Mouse (Mus musculus): ENCODE results near the gene Nr1d1. TPM values are rescaled to one million over a fixed set of nuclear protein-coding genes. Genes with fewer than 3 reads are reported as not detected.

The Nr1d1 gene
- polyA plus RNA-seq, 1 experiment from 2014 or later: 3.9 TPM

GRCm38 (mm10) chr11:98789824-98790223 lies 14.7 kb upstream of the Nr1d1 start:
- Histone ChIP-seq H3K36me3 (ENCODE audit: control insufficient read depth, insufficient read depth, low read length) (no peaks in the 10 kb centered on the region), H3K4me2 (ENCODE audit: low read depth, low read length) (peak overlapping the region; percentile 78), H3K27ac (ENCODE audit: low read depth, low read length) (no peak overlapping the region), H3K27me3 (ENCODE audit: control insufficient read depth, insufficient read depth, low read length) (no peaks in the 10 kb centered on the region), H3K9ac (replicated peaks; ENCODE audit: low read depth, low read length) (no peak overlapping the region), H3K9me3 (ENCODE audit: control insufficient read depth, low read length) (no peaks in the 10 kb centered on the region), H3K4me1 (ENCODE audit: control insufficient read depth, insufficient read depth, low read length) (peaks cover 15% of the 10 kb centered on the region), H3K4me3 (ENCODE audit: low read depth, low read length) (no peak overlapping the region; the same call in 1 of the 2 replicates)
- no peak for ATAC-seq (ENCODE audit: low read depth)
- WGBS: 46% methylated on average over 5 of the region's 5 CpGs

GRCm38 (mm10) chr11:98789219-98789807 lies 14.2 kb upstream of the Nr1d1 start:
- Histone ChIP-seq H3K27ac (ENCODE audit: low read depth, low read length) (no peak overlapping the region), H3K4me2 (ENCODE audit: low read depth, low read length) (peak overlapping the region; percentile 78), H3K36me3 (ENCODE audit: control insufficient read depth, insufficient read depth, low read length) (no peaks in the 10 kb centered on the region), H3K4me1 (ENCODE audit: control insufficient read depth, insufficient read depth, low read length) (peaks cover 15% of the 10 kb centered on the region), H3K9me3 (ENCODE audit: control insufficient read depth, low read length) (no peaks in the 10 kb centered on the region), H3K27me3 (ENCODE audit: control insufficient read depth, insufficient read depth, low read length) (no peaks in the 10 kb centered on the region), H3K9ac (replicated peaks; ENCODE audit: low read depth, low read length) (0 out of 2 replicates have a peak overlapping the region, but pooled peaks have one; percentile 37), H3K4me3 (ENCODE audit: low read depth, low read length) (peak overlapping the region; percentile 29)
- ATAC-seq (ENCODE audit: low read depth): peak; percentile 23; the same call in 1 of the 2 replicates
- WGBS: 2% methylated on average over 25 of the region's 25 CpGs

- Histone ChIP-seq H3K9ac (replicated peaks; ENCODE audit: low read depth, low read length) (no peak overlapping the region), H3K9me3 (ENCODE audit: control insufficient read depth, low read length) (no peaks in the 10 kb centered on the region), H3K4me3 (ENCODE audit: low read depth, low read length) (peak overlapping the region; percentile 29; the same call in 1 of the 2 replicates), H3K27ac (ENCODE audit: low read depth, low read length) (peak overlapping the region; percentile 12; the same call in 1 of the 2 replicates), H3K4me2 (ENCODE audit: low read depth, low read length) (peak overlapping the region; percentile 78), H3K27me3 (ENCODE audit: control insufficient read depth, insufficient read depth, low read length) (no peaks in the 10 kb centered on the region), H3K4me1 (ENCODE audit: control insufficient read depth, insufficient read depth, low read length) (peaks cover 13% of the 10 kb centered on the region), H3K36me3 (ENCODE audit: control insufficient read depth, insufficient read depth, low read length) (no peaks in the 10 kb centered on the region)
- peak; percentile 70; the same call in 1 of the 2 replicates for ATAC-seq (ENCODE audit: low read depth)
- 13% methylated on average over 18 of the region's 18 CpGs for WGBS
These were observed 13.6 kb upstream of the Nr1d1 start for GRCm38 (mm10) chr11:98788550-98789218.

GRCm38 (mm10) chr11:98788139-98788538 lies 13.0 kb upstream of the Nr1d1 start:
- Histone ChIP-seq H3K9me3 (ENCODE audit: control insufficient read depth, low read length) (no peaks in the 10 kb centered on the region), H3K27ac (ENCODE audit: low read depth, low read length) (peak overlapping the region; percentile 12; the same call in 1 of the 2 replicates), H3K9ac (replicated peaks; ENCODE audit: low read depth, low read length) (no peak overlapping the region), H3K4me2 (ENCODE audit: low read depth, low read length) (peak overlapping the region; percentile 78; the same call in 1 of the 2 replicates), H3K4me3 (ENCODE audit: low read depth, low read length) (no peak overlapping the region), H3K36me3 (ENCODE audit: control insufficient read depth, insufficient read depth, low read length) (no peaks in the 10 kb centered on the region; the same call in 1 of the 2 replicates), H3K27me3 (ENCODE audit: control insufficient read depth, insufficient read depth, low read length) (no peaks in the 10 kb centered on the region), H3K4me1 (ENCODE audit: control insufficient read depth, insufficient read depth, low read length) (peaks cover 16% of the 10 kb centered on the region; the same call in 1 of the 2 replicates)
- WGBS: 92% methylated on average over 5 of the region's 5 CpGs
- ATAC-seq (ENCODE audit: low read depth): no peak

- H3K4me2 ChIP-seq (ENCODE audit: low read depth, low read length): no peak overlapping the region
- no peaks in the 10 kb centered on the region for H3K9me3 ChIP-seq (ENCODE audit: control insufficient read depth, low read length)
- no peak overlapping the region for H3K9ac ChIP-seq (replicated peaks; ENCODE audit: low read depth, low read length)
- no peaks in the 10 kb centered on the region; the same call in 1 of the 2 replicates for H3K36me3 ChIP-seq (ENCODE audit: control insufficient read depth, insufficient read depth, low read length)
- no peak overlapping the region for H3K4me3 ChIP-seq (ENCODE audit: low read depth, low read length)
- no peak overlapping the region for H3K27ac ChIP-seq (ENCODE audit: low read depth, low read length)
- peaks cover 21% of the 10 kb centered on the region; the same call in 1 of the 2 replicates for H3K4me1 ChIP-seq (ENCODE audit: control insufficient read depth, insufficient read depth, low read length)
- whole genome bisulfite sequencing: 91% methylated on average over 1 of the region's 1 CpGs
- ATAC-seq (ENCODE audit: low read depth): no peak
- H3K27me3 ChIP-seq (ENCODE audit: control insufficient read depth, insufficient read depth, low read length): no peaks in the 10 kb centered on the region
These were observed 12.6 kb upstream of the Nr1d1 start for GRCm38 (mm10) chr11:98787691-98788090.

GRCm38 (mm10) chr11:98787229-98787628 lies 12.1 kb upstream of the Nr1d1 start:
- Histone ChIP-seq H3K9ac (replicated peaks; ENCODE audit: low read depth, low read length) (no peak overlapping the region), H3K27ac (ENCODE audit: low read depth, low read length) (no peak overlapping the region), H3K4me3 (ENCODE audit: low read depth, low read length) (no peak overlapping the region), H3K4me1 (ENCODE audit: control insufficient read depth, insufficient read depth, low read length) (peaks cover 25% of the 10 kb centered on the region; the same call in 1 of the 2 replicates), H3K4me2 (ENCODE audit: low read depth, low read length) (no peak overlapping the region), H3K36me3 (ENCODE audit: control insufficient read depth, insufficient read depth, low read length) (no peaks in the 10 kb centered on the region; the same call in 1 of the 2 replicates), H3K9me3 (ENCODE audit: control insufficient read depth, low read length) (no peaks in the 10 kb centered on the region), H3K27me3 (ENCODE audit: control insufficient read depth, insufficient read depth, low read length) (no peaks in the 10 kb centered on the region)
- 33% methylated on average over 7 of the region's 7 CpGs for WGBS
- ATAC-seq (ENCODE audit: low read depth): no peak

GRCm38 (mm10) chr11:98786359-98787214 lies 11.5 kb upstream of the Nr1d1 start:
- no peak overlapping the region for H3K9ac ChIP-seq (replicated peaks; ENCODE audit: low read depth, low read length)
- no peaks in the 10 kb centered on the region for H3K27me3 ChIP-seq (ENCODE audit: control insufficient read depth, insufficient read depth, low read length)
- ATAC-seq (ENCODE audit: low read depth): peak; percentile 61
- H3K27ac ChIP-seq (ENCODE audit: low read depth, low read length): peak overlapping the region; percentile 77
- no peak overlapping the region for H3K4me3 ChIP-seq (ENCODE audit: low read depth, low read length)
- no peaks in the 10 kb centered on the region for H3K9me3 ChIP-seq (ENCODE audit: control insufficient read depth, low read length)
- H3K4me1 ChIP-seq (ENCODE audit: control insufficient read depth, insufficient read depth, low read length): peaks cover 32% of the 10 kb centered on the region; the same call in 1 of the 2 replicates
- 3% methylated on average over 14 of the region's 15 CpGs for WGBS
- no peaks in the 10 kb centered on the region; the same call in 1 of the 2 replicates for H3K36me3 ChIP-seq (ENCODE audit: control insufficient read depth, insufficient read depth, low read length)
- H3K4me2 ChIP-seq (ENCODE audit: low read depth, low read length): peak overlapping the region; percentile 38

- Histone ChIP-seq H3K27me3 (ENCODE audit: control insufficient read depth, insufficient read depth, low read length) (no peaks in the 10 kb centered on the region), H3K4me1 (ENCODE audit: control insufficient read depth, insufficient read depth, low read length) (peaks cover 33% of the 10 kb centered on the region; the same call in 1 of the 2 replicates), H3K36me3 (ENCODE audit: control insufficient read depth, insufficient read depth, low read length) (no peaks in the 10 kb centered on the region; the same call in 1 of the 2 replicates), H3K27ac (ENCODE audit: low read depth, low read length) (peak overlapping the region; percentile 77), H3K9me3 (ENCODE audit: control insufficient read depth, low read length) (no peaks in the 10 kb centered on the region), H3K9ac (replicated peaks; ENCODE audit: low read depth, low read length) (no peak overlapping the region), H3K4me3 (ENCODE audit: low read depth, low read length) (no peak overlapping the region), H3K4me2 (ENCODE audit: low read depth, low read length) (peak overlapping the region; percentile 38)
- no peak for ATAC-seq (ENCODE audit: low read depth)
- WGBS: 9% methylated on average over 12 of the region's 12 CpGs
These were observed 10.7 kb upstream of the Nr1d1 start for GRCm38 (mm10) chr11:98785772-98786281.
